Mouse (Mus musculus) myocyte (in vitro differentiated cells): ENCODE data around the gene Tradd. TPM values are rescaled to one million over a fixed set of nuclear protein-coding genes. Genes with fewer than 3 reads are reported as not detected.

Experiments used
- H3K27me3 ChIP-seq: one replicate; pipeline ENCODE4 v1.6.1; 2011; ENCODE audit not compliant: control insufficient read depth, insufficient read depth, insufficient read length
- H3K36me3 ChIP-seq: one replicate; pipeline ENCODE4 v1.6.1; 2011; ENCODE audit not compliant: control insufficient read depth, insufficient read depth
- H3K4me2 ChIP-seq: one replicate; pipeline ENCODE4 v1.6.1; 2011; ENCODE audit warnings: low read depth, control low read depth
- H3K4me3 ChIP-seq: one replicate; pipeline ENCODE4 v1.5.1; 2011; ENCODE audit warnings: mild to moderate bottlenecking, control low read depth, moderate library complexity
- H3K79me2 ChIP-seq: one replicate; pipeline ENCODE4 v1.6.1; 2011; ENCODE audit not compliant: control insufficient read depth, insufficient read depth
- H3ac ChIP-seq: one replicate; pipeline ENCODE4 v1.6.1; 2011; ENCODE audit not compliant: control insufficient read depth, insufficient read length
- CEBPB ChIP-seq: IDR thresholded peaks from 2 replicates; pipeline ENCODE4 v1.6.1; 2011; ENCODE audit warnings: mild to moderate bottlenecking, moderate library complexity; ENCODE audit not compliant: poor library complexity, insufficient read depth, severe bottlenecking
- E2F4 ChIP-seq: IDR thresholded peaks from one replicate; pipeline ENCODE4 v1.6.1; 2011; ENCODE audit warnings: mild to moderate bottlenecking, control low read depth, moderate library complexity; ENCODE audit not compliant: insufficient read depth
- MAX ChIP-seq: IDR thresholded peaks from one replicate; pipeline ENCODE4 v1.6.1; 2011; ENCODE audit warnings: low read depth, mild to moderate bottlenecking, control low read depth
- MYOD1 ChIP-seq, 3 experiments: IDR thresholded peaks; one replicate each; pipeline ENCODE4 v1.6.1; 2011; ENCODE audit warnings: control low read depth in 2 of 3, low read depth in 2 of 3, mild to moderate bottlenecking in 2 of 3, moderate library complexity in 1 of 3; ENCODE audit not compliant: insufficient read length in 2 of 3, control insufficient read depth in 1 of 3
- MYOG ChIP-seq, 3 experiments: IDR thresholded peaks; one replicate each; pipeline ENCODE4 v1.6.1; 2011; ENCODE audit warnings: control low read depth in 2 of 3, low read depth in 2 of 3, mild to moderate bottlenecking in 2 of 3; ENCODE audit not compliant: insufficient read length in 2 of 3, control insufficient read depth in 1 of 3, insufficient read depth in 1 of 3
- POLR2A ChIP-seq: IDR thresholded peaks from one replicate; pipeline ENCODE4 v1.6.1; 2011; ENCODE audit warnings: low read depth, mild to moderate bottlenecking, control low read depth, moderate library complexity; ENCODE audit not compliant: insufficient read length
- POLR2AphosphoS2 ChIP-seq: IDR thresholded peaks from one replicate; pipeline ENCODE4 v1.6.1; 2011; ENCODE audit warnings: low read depth, control low read depth; ENCODE audit not compliant: insufficient read length
- REST ChIP-seq: IDR thresholded peaks from one replicate; pipeline ENCODE4 v1.6.1; 2011; ENCODE audit warnings: mild to moderate bottlenecking, control low read depth, moderate library complexity; ENCODE audit not compliant: insufficient read depth, insufficient read length
- SRF ChIP-seq: IDR thresholded peaks from one replicate; pipeline ENCODE4 v1.6.1; 2011; ENCODE audit warnings: low read depth; ENCODE audit not compliant: control insufficient read depth, insufficient read length
- TCF12 ChIP-seq: IDR thresholded peaks from one replicate; pipeline ENCODE4 v1.6.1; 2011; ENCODE audit warnings: mild to moderate bottlenecking, control low read depth; ENCODE audit not compliant: poor library complexity, insufficient read depth, severe bottlenecking
- TCF3 ChIP-seq: IDR thresholded peaks from one replicate; pipeline ENCODE4 v1.6.1; 2011; ENCODE audit warnings: low read depth, control low read depth; ENCODE audit not compliant: insufficient read length
- USF1 ChIP-seq: IDR thresholded peaks from one replicate; pipeline ENCODE4 v1.6.1; 2011; ENCODE audit warnings: low read depth, mild to moderate bottlenecking, control low read depth, moderate library complexity
- polyA plus RNA-seq: library from polyadenylated mRNA; unstranded; fragments of >200 nt; fragmentation: generic; extraction: Trizol; gene quantifications from one replicate; pipeline ENCODE4 v1.2.1, GENCODE M21; 2012; ENCODE audit warnings: missing spikeins

Tradd gene
- polyA plus RNA-seq, 1 experiment: 27.0 TPM

- H3K4me3 ChIP-seq: peak overlapping the region; percentile 62
- H3K4me2 ChIP-seq: peak overlapping the region; percentile 83
- H3K36me3 ChIP-seq: no peaks in the 10 kb centered on the region
- no peak for TF ChIP-seq POLR2A
- TF ChIP-seq REST: no peak
- no peak for TF ChIP-seq TCF3
- no peak for TF ChIP-seq MAX
- no peak for TF ChIP-seq E2F4
- no peak for TF ChIP-seq TCF12
- TF ChIP-seq CEBPB: no peak
- no peak for TF ChIP-seq POLR2AphosphoS2
- no peak for TF ChIP-seq SRF
- TF ChIP-seq USF1: no peak
- no peak for TF ChIP-seq MYOD1 (IDR thresholded peaks at IDR 0.05; ENCODE audit: control insufficient read depth in 1 of 3, insufficient read length in 2 of 3, low read depth in 2 of 3)
- TF ChIP-seq MYOG (IDR thresholded peaks at IDR 0.05; ENCODE audit: control insufficient read depth in 1 of 3, insufficient read depth in 1 of 3, insufficient read length in 2 of 3, low read depth in 2 of 3): no peak
- H3K27me3 ChIP-seq: no peaks in the 10 kb centered on the region
- H3K79me2 ChIP-seq: peaks cover 49% of the 10 kb centered on the region
- peak overlapping the region; percentile 50 for H3ac ChIP-seq
These were observed 39.2 kb downstream of the Tradd start for GRCm38 (mm10) chr8:105225272-105225593.

- peaks cover 43% of the 10 kb centered on the region for H3K79me2 ChIP-seq
- TF ChIP-seq E2F4 (no peak), MYOD1 (IDR thresholded peaks at IDR 0.05; ENCODE audit: control insufficient read depth in 1 of 3, insufficient read length in 2 of 3, low read depth in 2 of 3) (no peak), CEBPB (no peak), SRF (peak; percentile 45), TCF12 (no peak), TCF3 (no peak), POLR2AphosphoS2 (peak; percentile 89), MYOG (IDR thresholded peaks at IDR 0.05; ENCODE audit: control insufficient read depth in 1 of 3, insufficient read depth in 1 of 3, insufficient read length in 2 of 3, low read depth in 2 of 3) (peak in 1 of 3 experiments; percentile 68), USF1 (no peak), POLR2A (peak; percentile 96), REST (no peak), MAX (no peak)
- H3K4me2 ChIP-seq: peak within 1 kb of the TSS; percentile 83
- H3ac ChIP-seq: peak within 1 kb of the TSS; percentile 50
- peak within 1 kb of the TSS; percentile 62 for H3K4me3 ChIP-seq
- no peaks in the 10 kb centered on the region for H3K36me3 ChIP-seq
- no peaks in the 10 kb centered on the region for H3K27me3 ChIP-seq
These were observed 39.8 kb downstream of the Tradd start, which contains the start of gene D230025D16Rik for GRCm38 (mm10) chr8:105224413-105225271. D230025D16Rik (plus strand) TSS chr8:105225145.

- TF ChIP-seq E2F4 (no peak), MYOG (IDR thresholded peaks at IDR 0.05; ENCODE audit: control insufficient read depth in 1 of 3, insufficient read depth in 1 of 3, insufficient read length in 2 of 3, low read depth in 2 of 3) (no peak), MYOD1 (IDR thresholded peaks at IDR 0.05; ENCODE audit: control insufficient read depth in 1 of 3, insufficient read length in 2 of 3, low read depth in 2 of 3) (no peak), REST (no peak), TCF3 (no peak), SRF (no peak), MAX (no peak), CEBPB (no peak), POLR2AphosphoS2 (no peak), TCF12 (no peak), POLR2A (no peak)
- H3K36me3 ChIP-seq: no peaks in the 10 kb centered on the region
- no peak overlapping the region for H3ac ChIP-seq
- H3K27me3 ChIP-seq: no peaks in the 10 kb centered on the region
- H3K79me2 ChIP-seq: peaks cover 37% of the 10 kb centered on the region
- no peak overlapping the region for H3K4me2 ChIP-seq
- peak overlapping the region; percentile 62 for H3K4me3 ChIP-seq
These were observed 40.6 kb downstream of the Tradd start for GRCm38 (mm10) chr8:105223850-105224249.

- Histone ChIP-seq H3ac (no peak overlapping the region), H3K4me2 (no peak overlapping the region), H3K4me3 (no peak overlapping the region), H3K79me2 (no peaks in the 10 kb centered on the region), H3K36me3 (no peaks in the 10 kb centered on the region), H3K27me3 (no peaks in the 10 kb centered on the region)
- TF ChIP-seq MYOG (IDR thresholded peaks at IDR 0.05; ENCODE audit: control insufficient read depth in 1 of 3, insufficient read depth in 1 of 3, insufficient read length in 2 of 3, low read depth in 2 of 3) (no peak), REST (no peak), TCF3 (no peak), CEBPB (no peak), MYOD1 (IDR thresholded peaks at IDR 0.05; ENCODE audit: control insufficient read depth in 1 of 3, insufficient read length in 2 of 3, low read depth in 2 of 3) (no peak), POLR2A (no peak)
These were observed 46.4 kb downstream of the Tradd start for GRCm38 (mm10) chr8:105217926-105218522.
